Mouse (Mus musculus) heart, postnatal 0 days (tissue): ENCODE measurements at regions not wholly inside any gene's neighbourhood (a gene's known extent, or its start where the extent isn't known, plus 50 kb on each side); places are given as distances from the start of the nearest gene placed in this dataset.

Experiments used
- CTCF ChIP-seq: IDR thresholded peaks from 2 replicates; pipeline ENCODE4 v1.5.1; 2016; ENCODE audit warnings: antibody characterized with exemption, control low read depth, low read depth
- EP300 ChIP-seq: IDR thresholded peaks from 2 replicates; pipeline ENCODE4 v1.6.1; 2016; ENCODE audit warnings: antibody characterized with exemption, low read depth

DNA sequence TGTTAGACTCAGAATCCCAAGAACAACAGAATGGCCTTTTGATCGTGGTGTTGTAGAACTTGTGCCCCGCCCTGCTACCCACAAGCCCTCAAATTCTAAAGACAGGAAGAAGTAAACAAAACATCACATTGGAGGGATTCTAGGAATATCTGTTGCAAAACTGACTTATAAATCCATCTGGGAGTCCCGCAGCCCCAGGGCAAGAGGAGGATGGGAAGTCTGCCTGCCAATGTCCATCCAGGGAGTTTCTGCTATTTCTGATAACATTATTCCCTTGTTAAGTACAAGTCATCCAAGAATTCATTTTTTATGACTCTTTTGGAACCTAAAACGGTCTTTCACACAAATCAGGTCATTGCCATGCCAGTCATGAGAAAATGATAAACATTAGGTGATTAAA, 164.5 kb upstream of the Tbx18 start:
- TF ChIP-seq CTCF: no peak
- TF ChIP-seq EP300: no peak
